Mouse (Mus musculus): ENCODE data around the gene Ate1.

GRCm38 (mm10) chr7:130563276-130563675, 43.1 kb upstream of the Ate1 start:
- TF ChIP-seq CTCF (IDR thresholded peaks at IDR 0.05; ENCODE audit: insufficient read depth, low read depth, low read length), result no peak
- TF ChIP-seq POLR2A (IDR thresholded peaks at IDR 0.05; ENCODE audit: insufficient read depth, low read depth, low read length), result no peak
